Mouse (Mus musculus): ENCODE measurements at regions not wholly inside any gene's neighbourhood (a gene's known extent, or its start where the extent isn't known, plus 50 kb on each side); places are given as distances from the start of the nearest gene placed in this dataset.
"Not testable (repeated sequence)": the region's sequence is repeated elsewhere in the genome, so short reads cannot be mapped to it uniquely, and the experiment has no call there.

GRCm38 (mm10) chr4:3497392-3497791, 312.2 kb upstream of the Vmn1r3 start:
- ATAC-seq (ENCODE audit: insufficient number of reproducible peaks, insufficient read depth, low FRiP score, low TSS enrichment, low read depth); H3K36me3 ChIP-seq: not testable (repeated sequence)

GRCm38 (mm10) chr4:3495987-3496386, 310.8 kb upstream of the Vmn1r3 start:
- not testable (repeated sequence) for H3K4me1 ChIP-seq (replicated peaks); H3K27ac ChIP-seq; H3K4me2 ChIP-seq; H3K36me3 ChIP-seq; H3K9ac ChIP-seq (replicated peaks); ATAC-seq (ENCODE audit: insufficient number of reproducible peaks, insufficient read depth, low FRiP score, low TSS enrichment, low read depth); H3K27me3 ChIP-seq; H3K4me3 ChIP-seq (replicated peaks); H3K9me3 ChIP-seq
- 69% methylated on average over 1 of the region's 1 CpGs for WGBS

More at GRCm38 (mm10) chr4:3497392-3497791, 312.2 kb upstream of the Vmn1r3 start:
- H3K4me2 ChIP-seq; H3K9me3 ChIP-seq; H3K9ac ChIP-seq (replicated peaks); H3K27me3 ChIP-seq; H3K4me1 ChIP-seq (replicated peaks); H3K27ac ChIP-seq; H3K4me3 ChIP-seq (replicated peaks): not testable (repeated sequence)
- WGBS = no CpG with 5 or more reads among the region's 3 CpGs

GRCm38 (mm10) chr4:3494123-3494681, 309.0 kb upstream of the Vmn1r3 start:
- H3K27me3 ChIP-seq; H3K4me1 ChIP-seq (replicated peaks); ATAC-seq (ENCODE audit: insufficient number of reproducible peaks, insufficient read depth, low FRiP score, low TSS enrichment, low read depth); H3K9me3 ChIP-seq; H3K36me3 ChIP-seq; H3K27ac ChIP-seq; H3K9ac ChIP-seq (replicated peaks); H3K4me3 ChIP-seq (replicated peaks); H3K4me2 ChIP-seq: not testable (repeated sequence)
- WGBS = no CpG with 5 or more reads among the region's 5 CpGs

GRCm38 (mm10) chr4:3490901-3491300, 305.7 kb upstream of the Vmn1r3 start:
- no CpG with 5 or more reads among the region's 5 CpGs for WGBS
- not testable (repeated sequence) for H3K4me3 ChIP-seq (replicated peaks); ATAC-seq (ENCODE audit: insufficient number of reproducible peaks, insufficient read depth, low FRiP score, low TSS enrichment, low read depth); H3K27ac ChIP-seq; H3K4me1 ChIP-seq (replicated peaks); H3K9ac ChIP-seq (replicated peaks); H3K4me2 ChIP-seq; H3K9me3 ChIP-seq; H3K36me3 ChIP-seq; H3K27me3 ChIP-seq

- no peak for ATAC-seq (ENCODE audit: insufficient number of reproducible peaks, insufficient read depth, low FRiP score, low TSS enrichment, low read depth)
- H3K27ac ChIP-seq = no peak overlapping the region
- no peaks in the 10 kb centered on the region for H3K36me3 ChIP-seq
- H3K4me2 ChIP-seq = no peak overlapping the region
- no peak overlapping the region for H3K9ac ChIP-seq (replicated peaks)
- peaks cover 13% of the 10 kb centered on the region; the same call in 1 of the 2 replicates for H3K9me3 ChIP-seq
- H3K27me3 ChIP-seq = no peaks in the 10 kb centered on the region
- H3K4me3 ChIP-seq (replicated peaks) = no peak overlapping the region
- H3K4me1 ChIP-seq (replicated peaks) = no peaks in the 10 kb centered on the region
- WGBS = 90% methylated on average over 2 of the region's 2 CpGs
Measured at GRCm38 (mm10) chr4:3482092-3482491, 296.9 kb upstream of the Vmn1r3 start.

GRCm38 (mm10) chr4:3456773-3457172, 271.6 kb upstream of the Vmn1r3 start:
- H3K27ac ChIP-seq = no peak overlapping the region
- 94% methylated on average over 12 of the region's 12 CpGs for WGBS
- no peak for ATAC-seq (ENCODE audit: insufficient number of reproducible peaks, insufficient read depth, low FRiP score, low TSS enrichment, low read depth)
- peaks cover 35% of the 10 kb centered on the region for H3K9me3 ChIP-seq
- no peak overlapping the region for H3K4me3 ChIP-seq (replicated peaks)
- no peaks in the 10 kb centered on the region for H3K27me3 ChIP-seq
- H3K9ac ChIP-seq (replicated peaks) = no peak overlapping the region
- H3K4me1 ChIP-seq (replicated peaks) = no peaks in the 10 kb centered on the region
- H3K4me2 ChIP-seq = no peak overlapping the region
- H3K36me3 ChIP-seq = no peaks in the 10 kb centered on the region

- H3K4me3 ChIP-seq (replicated peaks); H3K36me3 ChIP-seq; H3K9me3 ChIP-seq; ATAC-seq (ENCODE audit: insufficient number of reproducible peaks, insufficient read depth, low FRiP score, low TSS enrichment, low read depth); H3K4me2 ChIP-seq; H3K27me3 ChIP-seq; H3K9ac ChIP-seq (replicated peaks); H3K4me1 ChIP-seq (replicated peaks); H3K27ac ChIP-seq: not testable (repeated sequence)
- WGBS = 73% methylated on average over 2 of the region's 2 CpGs
Measured at GRCm38 (mm10) chr4:3437380-3437779, 252.2 kb upstream of the Vmn1r3 start.

GRCm38 (mm10) chr4:3427968-3428367, 242.8 kb upstream of the Vmn1r3 start:
- H3K36me3 ChIP-seq = no peaks in the 10 kb centered on the region
- no peak overlapping the region for H3K4me2 ChIP-seq
- H3K4me3 ChIP-seq (replicated peaks) = no peak overlapping the region
- no peak overlapping the region for H3K27ac ChIP-seq
- H3K4me1 ChIP-seq (replicated peaks) = no peaks in the 10 kb centered on the region
- WGBS = 57% methylated on average over 3 of the region's 3 CpGs
- H3K27me3 ChIP-seq = no peaks in the 10 kb centered on the region
- H3K9me3 ChIP-seq = peaks cover 5% of the 10 kb centered on the region; the same call in 1 of the 2 replicates
- ATAC-seq (ENCODE audit: insufficient number of reproducible peaks, insufficient read depth, low FRiP score, low TSS enrichment, low read depth) = no peak
- H3K9ac ChIP-seq (replicated peaks) = no peak overlapping the region

GRCm38 (mm10) chr4:3419920-3420499, 234.9 kb upstream of the Vmn1r3 start:
- H3K36me3 ChIP-seq = no peaks in the 10 kb centered on the region
- H3K27me3 ChIP-seq = no peaks in the 10 kb centered on the region
- H3K4me3 ChIP-seq (replicated peaks) = no peak overlapping the region
- H3K4me1 ChIP-seq (replicated peaks) = no peaks in the 10 kb centered on the region
- H3K27ac ChIP-seq = no peak overlapping the region
- ATAC-seq (ENCODE audit: insufficient number of reproducible peaks, insufficient read depth, low FRiP score, low TSS enrichment, low read depth) = no peak
- peaks cover 11% of the 10 kb centered on the region; the same call in 1 of the 2 replicates for H3K9me3 ChIP-seq
- WGBS = 45% methylated on average over 3 of the region's 3 CpGs
- H3K4me2 ChIP-seq = no peak overlapping the region
- H3K9ac ChIP-seq (replicated peaks) = no peak overlapping the region

GRCm38 (mm10) chr4:3416670-3417069, 231.5 kb upstream of the Vmn1r3 start:
- Histone ChIP-seq H3K36me3 (no peaks in the 10 kb centered on the region), H3K27me3 (no peaks in the 10 kb centered on the region), H3K4me3 (replicated peaks) (no peak overlapping the region), H3K27ac (no peak overlapping the region), H3K9me3 (no peaks in the 10 kb centered on the region), H3K9ac (replicated peaks) (no peak overlapping the region), H3K4me2 (no peak overlapping the region), H3K4me1 (replicated peaks) (0 out of 2 replicates have a peak, but pooled peaks cover 6% of the 10 kb centered on the region)
- no peak for ATAC-seq (ENCODE audit: insufficient number of reproducible peaks, insufficient read depth, low FRiP score, low TSS enrichment, low read depth)
- 83% methylated on average over 5 of the region's 5 CpGs for WGBS

GRCm38 (mm10) chr4:3414442-3415022, 229.4 kb upstream of the Vmn1r3 start:
- WGBS = 38% methylated on average over 1 of the region's 1 CpGs
- H3K4me2 ChIP-seq; H3K27me3 ChIP-seq; H3K27ac ChIP-seq; H3K9ac ChIP-seq (replicated peaks); H3K9me3 ChIP-seq; H3K36me3 ChIP-seq; H3K4me3 ChIP-seq (replicated peaks); H3K4me1 ChIP-seq (replicated peaks): not testable (repeated sequence)
- peak; percentile 68; the same call in 1 of the 2 replicates for ATAC-seq (ENCODE audit: insufficient number of reproducible peaks, insufficient read depth, low FRiP score, low TSS enrichment, low read depth)

All from limb, embryonic 12.5 days (tissue).